Mouse (Mus musculus): ENCODE data around the gene Hyal3.

- TF ChIP-seq CTCF (IDR thresholded peaks at IDR 0.05; ENCODE audit: extremely low read depth, insufficient read depth, insufficient read length, insufficient replicate concordance) (peak; percentile 76; the same call in 1 of the 2 replicates), POLR2A (IDR thresholded peaks at IDR 0.05; ENCODE audit: low read depth, low read length) (no peak)
Observed at GRCm38 (mm10) chr9:107566041-107566709, 14.4 kb upstream of the Hyal3 start.

Data from spleen, adult 2 months (tissue).